Mouse (Mus musculus) R1 (cell line): ENCODE measurements at regions not wholly inside any gene's neighbourhood (a gene's known extent, or its start where the extent isn't known, plus 50 kb on each side); places are given as distances from the start of the nearest gene placed in this dataset.

Source experiments
- DNase-seq: peaks from one replicate; pipeline ENCODE4 v3.0.0-alpha.2; 2018; ENCODE audit warnings: low read depth, low spot score

DNA sequence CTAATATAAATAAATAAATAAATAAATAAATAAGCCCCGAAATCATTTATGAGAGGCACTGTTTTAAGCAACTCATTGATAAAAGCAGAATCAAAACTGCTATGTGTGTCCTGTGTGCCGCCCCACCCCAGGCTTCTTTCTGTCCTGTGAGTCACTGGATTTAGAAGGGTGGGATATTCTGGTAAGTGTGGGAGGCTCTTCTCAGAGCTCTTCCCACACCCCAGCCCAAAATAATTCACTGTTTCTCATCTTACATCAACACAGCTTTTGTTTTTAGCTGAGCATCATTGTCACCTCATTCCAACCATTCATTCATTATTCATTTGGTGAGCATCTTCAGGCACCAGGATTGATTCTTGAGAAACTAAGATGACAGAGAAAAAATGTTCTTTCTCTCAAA, 118.4 kb downstream of the Barx2 start:
- DNase-seq: no peak

DNA sequence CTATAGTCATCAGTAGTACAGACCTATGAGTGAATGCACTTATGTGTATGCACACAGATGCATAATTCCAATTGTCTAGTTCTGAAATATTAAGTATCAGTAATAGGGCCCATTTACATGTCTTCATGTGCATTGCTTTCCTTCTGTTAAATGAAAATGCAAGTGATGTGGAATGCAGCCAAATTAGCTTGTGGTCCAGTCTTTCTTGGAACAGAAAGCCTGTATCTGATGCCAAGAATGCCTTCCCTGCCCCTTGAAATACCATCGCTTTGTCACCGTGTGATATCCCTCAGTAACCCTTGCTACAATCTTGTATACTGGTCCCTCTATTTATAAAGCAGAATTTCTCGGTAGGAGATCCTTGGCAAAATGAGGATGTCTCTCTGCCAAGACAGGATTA, 137.3 kb downstream of the Barx2 start:
- DNase-seq: no peak

DNA sequence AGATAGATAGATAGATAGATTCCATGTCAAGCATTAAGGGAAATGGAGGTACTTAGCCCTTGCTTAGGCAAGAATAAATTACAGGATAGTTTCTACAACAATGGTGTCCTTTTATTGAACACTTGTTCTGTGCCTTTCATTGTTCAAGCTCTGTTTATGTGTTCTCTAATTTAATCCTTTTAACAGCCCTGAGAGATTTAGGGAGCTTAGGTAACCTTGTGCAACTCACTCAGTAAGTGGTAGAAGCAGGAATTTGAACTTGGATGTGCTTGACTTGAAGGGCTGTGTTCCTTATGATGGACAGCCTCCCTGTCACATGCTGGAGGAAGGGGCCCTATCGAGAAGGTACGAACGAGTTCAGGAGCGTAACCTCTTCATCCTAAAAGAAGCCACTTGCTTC, 147.9 kb downstream of the Barx2 start:
- DNase-seq: no peak

DNA sequence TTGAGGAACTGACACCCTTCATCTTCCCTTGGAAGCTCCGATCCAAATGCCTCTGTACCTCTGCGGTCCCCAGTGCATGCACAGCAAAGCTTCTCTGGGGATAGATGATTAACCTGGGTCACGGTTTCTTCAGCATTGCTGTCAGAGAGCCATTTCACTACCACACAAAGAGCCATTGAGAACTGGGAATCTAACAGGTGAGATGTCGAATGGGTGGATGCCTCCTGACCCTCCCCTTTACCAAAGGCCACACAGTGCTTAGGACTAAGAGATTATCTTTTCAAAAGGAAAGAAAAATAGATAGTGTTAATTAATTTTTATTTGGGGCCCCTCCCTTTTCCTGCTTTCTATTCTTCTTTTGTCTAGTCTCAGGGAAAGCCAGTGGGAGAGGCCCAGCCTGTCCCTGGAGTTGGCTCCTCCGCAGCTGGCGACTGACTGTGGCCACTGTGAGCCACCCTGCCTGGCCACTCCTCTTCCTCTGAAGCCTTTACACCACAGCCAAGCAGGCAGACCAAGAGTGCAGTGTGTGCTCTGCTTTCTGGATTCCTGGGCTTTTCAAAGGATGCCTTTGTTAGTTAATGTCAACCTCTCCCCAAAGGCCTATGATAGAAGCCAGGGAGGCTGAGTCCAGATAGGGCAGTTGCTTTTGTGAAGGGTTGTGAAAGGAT, 155.2 kb downstream of the Barx2 start:
- peak; percentile 26 for DNase-seq

DNA sequence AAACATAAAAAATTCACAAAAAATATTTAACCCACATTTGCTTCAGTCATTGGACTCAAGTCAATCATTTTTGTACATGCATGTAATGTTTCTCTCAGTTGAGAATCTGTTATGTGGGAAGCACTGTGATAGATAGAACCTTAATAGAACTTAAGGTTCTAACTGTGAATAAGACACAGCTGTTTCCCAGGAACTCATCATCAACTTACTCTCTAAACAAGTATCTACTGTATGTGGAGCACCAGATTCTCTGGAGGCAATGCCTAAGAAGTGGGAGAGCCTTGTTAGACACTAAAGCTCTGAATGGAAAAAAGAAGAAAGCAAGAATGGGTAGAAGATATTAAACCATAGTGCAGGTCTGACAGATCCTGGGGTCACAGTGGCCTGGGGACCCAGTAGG, 182.8 kb downstream of the Barx2 start:
- DNase-seq: no peak

DNA sequence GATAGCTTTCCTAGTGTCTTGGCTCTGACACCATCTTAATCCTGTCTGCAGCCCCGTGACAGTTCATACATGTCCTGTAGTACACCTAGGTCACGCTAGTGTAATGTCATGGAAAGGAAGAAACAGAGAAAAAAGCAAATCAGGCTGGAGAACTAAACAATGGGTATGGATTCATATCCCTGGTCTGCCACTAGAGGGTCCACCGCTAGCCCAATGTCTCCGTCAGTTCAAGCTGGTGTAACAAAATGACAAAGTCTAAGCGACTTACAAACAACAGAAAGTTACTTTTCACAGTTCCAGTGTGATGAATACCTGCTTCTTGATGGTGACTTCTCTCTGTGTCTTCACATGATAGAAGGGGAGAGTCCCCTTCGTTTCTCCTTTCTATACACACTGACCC, 194.0 kb downstream of the Barx2 start:
- peak; percentile 38 for DNase-seq

DNA sequence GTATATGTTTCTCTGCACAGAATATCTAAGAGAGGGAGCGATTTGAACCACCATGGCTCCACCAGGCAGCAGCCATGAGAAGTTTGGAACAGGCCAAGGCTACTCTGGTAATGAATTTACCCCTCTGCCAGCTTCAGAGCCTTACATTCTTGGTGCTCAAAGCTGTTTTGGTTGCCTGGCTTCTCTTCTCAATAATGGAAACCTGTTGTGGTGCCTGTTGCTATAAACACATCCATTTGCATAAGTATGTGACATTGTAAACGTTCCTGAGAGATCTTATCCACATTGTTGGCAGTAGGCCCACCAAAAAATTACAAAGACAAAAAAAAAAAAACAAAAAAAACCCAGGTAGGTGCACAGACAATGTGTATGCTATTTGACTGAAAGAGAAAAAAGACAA, 203.2 kb downstream of the Barx2 start:
- peak; percentile 29 for DNase-seq

DNA sequence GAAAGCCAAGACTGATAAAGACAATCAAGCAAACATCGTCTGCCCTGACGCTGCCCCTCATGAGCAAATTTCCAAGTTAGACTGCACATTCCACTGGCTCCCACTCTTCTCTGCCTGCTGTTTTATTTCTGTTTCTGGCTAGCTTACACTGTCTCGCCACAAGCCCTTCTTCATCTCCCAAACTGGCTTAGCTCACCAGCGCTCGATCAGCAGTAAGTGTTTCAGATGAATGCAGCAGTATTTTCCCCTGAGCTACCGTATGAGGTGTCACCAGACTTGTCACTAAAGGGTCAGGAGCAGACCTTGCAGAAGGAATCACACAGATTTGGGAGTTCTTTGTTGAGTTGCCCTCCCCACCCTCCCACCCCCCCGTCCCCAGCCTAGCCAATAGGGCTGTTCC, 206.6 kb downstream of the Barx2 start:
- no peak for DNase-seq

DNA sequence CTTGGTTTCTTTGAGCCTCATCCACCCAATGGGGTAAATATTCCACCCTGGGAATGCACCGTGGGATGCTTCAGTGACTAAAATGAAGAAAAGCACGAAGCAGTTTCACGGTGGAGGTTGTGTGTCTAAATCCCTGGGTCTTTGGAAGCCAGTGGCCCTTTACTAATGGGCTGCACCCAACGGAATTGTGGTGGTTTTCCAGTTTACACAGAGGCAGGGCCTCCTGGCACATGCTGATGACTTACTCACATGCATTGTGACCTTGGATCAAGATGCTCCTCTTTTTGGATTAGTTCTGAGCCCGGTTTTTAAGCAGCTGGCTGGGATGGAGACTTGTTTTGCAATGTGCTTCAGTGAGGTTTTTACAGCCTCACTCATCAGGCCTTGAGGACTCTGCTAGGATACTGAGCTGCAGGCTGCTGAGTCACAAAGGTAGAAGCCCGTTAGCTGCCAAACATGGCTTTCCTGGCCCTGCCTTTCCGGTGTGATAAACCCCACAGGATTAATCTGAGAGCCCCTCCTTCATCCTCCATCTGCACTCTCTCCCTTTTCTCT, 222.3 kb downstream of the Barx2 start:
- DNase-seq: no peak

DNA sequence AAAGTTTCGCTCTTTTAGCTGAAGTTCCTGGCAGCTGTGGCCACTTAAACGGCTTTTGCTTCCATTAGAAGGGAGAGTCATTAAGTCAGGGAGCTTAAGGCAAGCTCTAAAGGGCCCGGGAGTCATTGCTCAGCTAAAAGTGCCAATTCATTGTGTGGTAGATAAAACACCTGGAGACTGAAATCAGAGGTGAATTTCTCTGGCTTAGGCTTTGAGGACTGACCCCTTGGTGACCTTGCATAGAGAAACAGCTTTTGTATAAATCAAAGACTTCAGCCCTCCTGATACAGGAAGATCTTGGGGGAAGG, 224.1 kb upstream of the Tmem45b start:
- peak; percentile 83 for DNase-seq

DNA sequence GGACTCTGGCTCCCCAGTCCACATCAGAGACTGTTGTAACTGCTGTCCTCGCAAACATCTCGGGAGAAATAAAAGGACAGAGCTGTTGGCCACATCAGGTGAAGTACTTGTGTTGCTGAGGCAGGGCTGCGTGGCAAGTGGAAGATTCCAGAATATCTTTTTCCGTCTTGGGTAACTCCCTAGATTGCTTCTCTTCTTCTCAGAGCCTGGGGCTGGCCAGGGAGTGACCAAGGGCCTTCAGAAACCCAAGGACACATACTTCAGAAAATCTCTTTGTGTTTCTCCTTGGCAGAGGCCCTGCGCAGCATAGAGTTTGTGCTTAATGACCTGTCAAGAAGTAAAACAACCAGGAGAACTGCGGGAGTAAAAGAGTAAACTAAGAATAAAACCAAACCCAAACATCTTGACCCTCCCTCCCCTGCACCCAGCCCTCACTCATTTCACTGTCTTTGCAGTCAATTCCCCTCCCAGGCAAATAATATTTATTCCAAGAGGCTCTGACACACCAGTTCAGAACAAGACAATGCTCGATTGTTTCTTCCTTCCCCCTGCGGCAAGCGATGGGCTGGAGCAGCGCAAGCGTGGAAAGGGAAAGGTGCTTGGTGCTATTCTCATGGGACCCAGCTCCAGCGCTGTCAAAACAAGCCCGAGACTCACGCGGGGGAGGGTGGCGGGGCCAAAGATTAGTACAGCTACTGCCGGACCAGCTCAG, 223.6 kb upstream of the Tmem45b start:
- no peak for DNase-seq

DNA sequence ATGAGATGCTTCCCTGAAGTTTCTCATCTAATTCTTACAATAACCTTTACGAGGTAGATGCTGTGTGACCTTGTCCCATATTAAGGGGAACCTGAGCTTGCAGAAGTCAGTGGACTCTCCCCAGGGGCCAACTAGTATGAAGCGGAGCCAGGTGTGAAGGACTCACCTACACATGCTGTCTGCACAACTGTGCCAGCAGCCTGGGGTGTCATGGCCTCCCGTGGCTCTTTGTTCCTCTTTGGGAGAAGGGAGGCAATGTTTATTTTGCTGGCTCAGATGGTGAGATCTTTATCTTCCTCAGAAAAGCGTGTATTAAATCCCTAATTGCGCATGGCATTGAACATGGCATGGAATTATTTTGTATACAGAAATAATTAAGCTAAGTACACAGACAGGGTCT, 222.2 kb upstream of the Tmem45b start:
- no peak for DNase-seq

DNA sequence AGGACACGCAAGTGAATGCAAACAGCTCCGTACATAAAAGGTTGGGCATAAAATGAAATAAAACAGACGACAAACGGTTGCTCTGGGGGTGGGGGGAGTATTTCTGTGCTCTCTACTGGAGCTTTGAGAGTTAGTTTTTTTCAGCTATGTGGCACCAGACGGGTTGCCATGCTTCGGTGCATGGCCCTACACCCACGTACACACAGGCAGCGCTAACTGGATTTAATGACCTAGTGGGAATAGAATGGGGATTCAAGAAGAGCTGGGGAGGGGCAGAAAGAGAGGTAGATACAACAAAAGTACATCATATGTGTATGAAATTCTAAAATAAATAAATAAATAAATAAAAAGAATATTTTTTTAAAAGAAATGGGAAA, 220.5 kb upstream of the Tmem45b start:
- DNase-seq: no peak

DNA sequence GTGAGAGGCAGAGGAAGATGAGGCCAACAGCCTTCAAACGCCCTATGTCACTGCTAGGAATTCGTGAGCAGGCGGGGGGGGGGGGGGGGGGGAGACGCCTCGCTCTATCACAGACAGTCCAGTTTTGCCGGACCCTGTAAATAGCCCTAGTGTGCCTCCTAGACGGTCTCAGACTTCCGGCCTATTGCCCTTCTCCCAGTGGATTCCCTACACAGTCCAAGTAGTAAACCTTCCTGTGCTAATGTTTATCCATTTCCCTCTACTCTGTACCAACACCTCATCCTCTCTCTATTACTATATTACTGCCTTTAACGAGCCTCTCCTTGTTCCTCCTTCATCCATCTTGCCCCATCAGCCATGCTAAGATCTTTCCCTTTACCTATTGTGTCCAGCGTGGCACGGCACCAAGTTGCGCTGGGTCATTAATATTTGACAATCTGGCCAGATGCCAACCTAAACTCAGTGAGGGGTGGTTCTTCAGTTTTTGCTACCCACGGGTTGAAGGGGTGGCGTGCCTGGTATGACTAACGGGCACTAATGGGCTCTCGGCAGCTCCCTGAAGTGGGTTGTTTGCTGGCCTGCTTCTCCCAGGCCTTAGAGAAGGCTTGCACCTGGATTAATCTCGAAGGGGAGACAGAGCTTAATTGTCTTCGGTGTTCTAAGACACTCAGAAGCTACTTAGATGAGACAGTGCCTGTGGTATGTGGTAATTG, 220.0 kb upstream of the Tmem45b start:
- DNase-seq: no peak

DNA sequence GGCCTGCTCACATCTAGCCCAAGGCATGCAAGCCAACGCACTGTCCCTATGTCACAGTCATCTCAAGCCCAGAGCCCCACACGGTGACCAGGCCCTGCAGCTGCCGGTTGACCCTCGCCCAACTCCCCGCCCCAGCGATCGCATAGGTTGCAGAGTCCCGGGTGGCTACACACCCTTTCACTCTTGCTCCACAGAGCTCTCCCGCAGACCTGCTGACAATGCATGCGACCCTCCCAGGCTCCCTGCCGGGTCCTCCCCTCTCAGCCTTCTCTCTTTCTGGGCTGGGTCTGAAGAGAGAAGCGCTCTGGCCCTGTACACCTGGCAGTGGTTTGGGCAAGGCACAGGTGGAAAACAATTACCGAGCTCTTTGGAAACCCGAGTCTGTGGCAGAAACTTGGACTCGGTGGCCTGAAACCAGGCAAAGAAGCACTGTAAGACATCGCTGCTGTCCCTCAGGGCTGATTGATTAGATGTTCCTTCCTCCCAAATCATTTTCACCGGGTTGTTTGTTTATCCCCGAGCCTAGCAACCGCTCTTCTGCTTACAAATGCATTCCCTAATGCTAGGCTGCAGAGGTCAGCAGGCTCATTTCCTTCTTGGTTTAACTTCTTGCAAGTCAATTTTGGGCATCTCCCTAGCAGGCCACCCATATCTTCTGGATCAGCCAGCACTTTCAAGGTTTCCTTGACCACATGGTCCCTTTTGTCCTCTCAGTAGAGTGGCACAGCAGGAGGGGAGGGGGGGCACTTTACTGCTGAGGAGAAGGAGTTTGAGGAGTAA, 219.2 kb upstream of the Tmem45b start:
- DNase-seq: peak; percentile 64

DNA sequence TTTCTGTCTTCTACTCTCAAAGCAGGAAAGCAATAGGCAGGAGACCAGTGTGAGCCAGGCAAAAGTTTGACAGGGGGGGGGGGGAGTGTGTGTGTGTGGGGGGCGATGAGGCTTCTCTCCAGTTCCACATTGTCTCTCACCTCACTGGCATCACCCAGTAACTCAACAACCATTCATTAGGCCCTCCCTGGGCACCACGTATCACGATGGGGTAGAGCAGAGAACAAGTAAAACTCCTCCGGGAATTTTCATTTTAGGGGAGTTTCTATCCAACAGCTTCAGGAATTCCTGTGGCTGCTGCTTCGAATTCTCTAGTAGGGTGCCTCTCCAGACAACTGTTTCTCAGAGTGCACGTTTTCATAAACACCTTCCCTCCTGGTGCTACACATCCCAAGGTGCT, 218.6 kb upstream of the Tmem45b start:
- DNase-seq: no peak

DNA sequence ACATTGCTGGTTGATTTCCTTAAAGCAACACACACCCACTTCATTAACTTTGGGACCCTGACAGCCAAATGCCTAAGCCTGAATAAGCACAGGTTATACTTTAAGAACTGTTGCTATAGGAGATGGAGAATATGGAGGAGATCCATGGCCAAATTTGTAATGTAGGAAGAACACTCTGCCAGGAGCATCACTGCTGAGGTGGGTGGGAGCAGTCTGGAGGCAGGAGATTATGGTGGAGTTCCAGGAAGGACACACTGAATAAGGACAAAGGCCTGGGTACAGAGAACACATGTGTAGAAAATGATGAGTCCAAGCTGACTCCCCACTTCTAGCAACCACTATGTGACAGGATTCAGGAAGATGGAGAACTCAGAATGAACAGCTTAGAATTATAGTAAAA, 212.9 kb upstream of the Tmem45b start:
- no peak for DNase-seq

DNA sequence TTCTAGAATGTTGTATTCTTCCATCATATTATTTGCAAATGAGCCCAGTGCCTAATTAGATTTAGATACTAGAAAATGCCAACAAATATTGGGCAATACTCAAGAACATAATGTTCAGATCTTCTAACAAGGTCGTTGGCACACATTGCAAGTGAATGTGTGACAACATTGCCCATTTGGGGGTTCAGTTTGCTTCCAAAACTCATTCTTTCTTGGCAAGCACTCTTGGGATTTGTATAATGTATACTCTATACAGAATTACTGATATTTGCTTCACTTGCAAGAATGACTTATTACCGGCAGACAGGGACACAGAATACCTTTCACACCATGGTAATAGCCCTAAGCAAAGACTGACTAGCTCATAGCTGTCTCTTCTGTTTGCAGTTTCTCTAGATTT, 194.8 kb upstream of the Tmem45b start:
- no peak for DNase-seq

DNA sequence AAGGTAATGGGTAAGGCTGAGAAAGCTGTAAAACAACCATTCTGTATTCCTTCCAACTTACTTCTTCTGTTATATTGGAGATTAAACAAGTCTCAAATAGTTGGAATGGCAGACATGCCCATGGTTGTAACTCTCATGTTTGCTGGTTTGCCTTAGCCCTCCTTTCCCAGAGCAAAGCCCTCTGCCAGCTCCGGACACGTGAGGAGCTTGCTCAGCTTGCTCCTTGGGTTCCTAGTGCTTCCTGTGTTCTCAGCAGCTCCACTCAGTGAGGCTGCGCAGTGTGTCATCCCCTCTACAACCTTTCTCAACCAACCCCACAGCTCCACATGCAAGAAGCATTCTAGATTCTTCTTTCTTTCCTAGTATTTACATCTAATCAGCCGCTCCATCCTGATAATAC, 193.3 kb upstream of the Tmem45b start:
- no peak for DNase-seq

DNA sequence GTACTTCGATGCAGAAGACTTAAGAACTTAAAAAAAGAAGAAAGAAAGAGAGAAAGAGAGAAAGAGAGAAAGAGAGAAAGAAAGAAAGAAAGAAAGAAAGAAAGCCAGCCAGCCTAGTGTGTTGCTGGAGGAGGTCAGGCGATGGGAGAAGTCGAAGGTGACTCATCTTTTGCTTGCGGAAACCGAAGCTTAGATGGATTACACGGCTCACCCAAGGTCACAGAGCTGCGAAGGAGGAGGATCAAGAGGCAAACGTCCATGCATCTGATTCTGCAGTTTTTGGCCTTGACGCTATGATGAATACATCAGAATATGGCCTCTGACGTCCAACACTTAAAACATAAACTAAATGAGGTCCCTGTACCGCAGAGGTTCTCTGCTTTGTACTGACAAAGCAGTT, 192.4 kb upstream of the Tmem45b start:
- no peak for DNase-seq

DNA sequence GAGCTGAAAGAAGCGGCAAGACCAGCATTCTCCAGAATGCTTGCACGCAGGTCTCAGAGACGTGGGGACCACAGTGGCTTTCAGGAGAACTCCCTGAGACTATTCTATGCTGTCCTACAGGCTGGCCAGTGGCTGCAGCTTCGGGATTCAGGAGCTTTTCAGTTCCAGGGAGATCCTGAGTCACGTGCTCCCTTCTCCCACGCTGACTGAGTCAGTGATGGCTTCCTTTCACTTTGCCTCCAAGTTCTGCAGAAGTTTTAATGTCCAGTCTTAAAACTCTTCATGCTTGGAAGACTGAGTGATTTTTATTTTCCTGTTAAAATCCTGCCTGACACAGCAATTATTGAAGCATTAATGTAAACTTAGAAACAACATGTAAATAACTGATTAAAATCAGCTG, 190.5 kb upstream of the Tmem45b start:
- no peak for DNase-seq

DNA sequence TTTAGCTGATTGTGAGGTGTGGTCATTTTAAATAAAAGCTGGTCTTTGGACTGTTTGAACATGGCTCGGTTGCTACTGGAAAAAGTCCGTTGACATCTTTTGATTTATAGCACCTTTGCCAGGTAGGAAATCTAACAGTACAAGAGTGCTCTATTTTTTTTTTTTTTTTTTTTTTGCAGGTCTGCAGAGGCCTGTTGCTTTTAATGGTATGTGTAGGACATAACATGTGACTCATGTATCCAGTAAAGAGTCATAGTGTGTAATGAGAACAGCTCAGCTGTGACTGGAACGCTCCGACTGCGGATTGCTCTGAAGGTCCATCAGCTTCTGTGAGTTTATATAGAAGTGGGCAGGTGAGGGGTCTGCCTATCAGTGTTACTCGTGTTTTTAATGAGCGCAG, 190.0 kb upstream of the Tmem45b start:
- no peak for DNase-seq
